Mouse (Mus musculus): Measurements from ENCODE around the gene Slc35f1.
A peak's percentile ranks its signal among the peaks of the same experiment; 100 is the strongest.

The Slc35f1 gene

GRCm38 (mm10) chr10:53101412-53101811, 411.1 kb downstream of the Slc35f1 start:
- DNase-seq (ENCODE audit: low spot score in 2 of 2), result no peak

GRCm38 (mm10) chr10:53102423-53102822, 412.1 kb downstream of the Slc35f1 start:
- DNase-seq (ENCODE audit: low spot score in 2 of 2), result no peak

DNA sequence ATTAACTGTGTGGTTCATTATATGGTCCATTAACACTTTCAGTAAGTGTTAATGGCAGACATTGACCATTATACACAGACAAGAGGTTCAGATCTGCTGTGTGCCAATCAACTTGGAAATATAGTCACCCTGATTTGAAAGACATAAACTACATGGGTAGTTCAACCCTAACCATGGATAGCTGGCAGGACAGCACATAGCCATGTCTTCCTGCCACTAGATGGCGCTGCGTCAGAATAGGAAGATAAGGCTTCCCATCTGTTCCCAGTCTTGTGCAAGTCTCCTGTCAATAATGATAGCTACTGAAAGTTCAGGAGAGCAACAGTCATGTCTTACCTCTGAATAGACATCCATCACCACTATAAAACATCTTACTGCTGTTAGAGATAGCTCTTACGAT, 424.7 kb downstream of the Slc35f1 start:
- peak in 1 of 2 experiments; percentile 1 for DNase-seq (ENCODE audit: low spot score in 2 of 2)

DNA sequence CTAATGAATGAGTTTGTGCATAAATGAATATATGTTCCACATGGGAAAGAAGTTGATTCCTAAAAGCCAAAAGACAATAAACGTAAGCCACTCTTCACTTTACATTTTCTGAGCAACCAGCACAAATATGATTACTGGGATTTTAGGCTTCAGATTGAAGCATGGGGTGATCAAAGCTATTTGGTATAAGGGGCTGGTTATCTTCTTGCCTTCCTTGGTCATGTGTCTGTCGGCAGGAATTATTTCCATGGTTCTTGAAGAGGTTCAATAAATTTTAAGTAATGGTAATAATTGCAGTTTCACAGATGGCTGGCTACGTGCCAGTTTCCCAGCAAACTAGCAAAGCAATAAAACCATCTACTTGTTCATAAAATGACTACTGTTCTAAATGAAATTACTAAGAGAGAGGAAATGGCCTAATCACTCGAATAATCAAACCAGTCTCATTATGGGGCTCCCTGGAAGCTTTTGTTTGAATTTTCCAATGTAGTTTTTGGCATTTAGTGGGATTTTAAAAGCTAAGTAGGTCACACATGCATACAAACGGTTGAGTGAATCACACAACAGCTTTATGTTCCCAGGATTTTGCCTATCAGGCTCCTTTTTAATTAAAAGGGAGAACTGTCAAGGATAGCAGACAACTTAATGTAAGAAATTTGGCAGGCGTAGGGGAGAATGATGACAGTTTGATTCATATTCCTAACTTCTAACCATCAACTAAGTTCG, 425.5 kb downstream of the Slc35f1 start:
- no peak for DNase-seq (ENCODE audit: low spot score in 2 of 2)

- DNase-seq (ENCODE audit: low spot score in 2 of 2), result no peak
Measured at GRCm38 (mm10) chr10:53120608-53121007, 430.3 kb downstream of the Slc35f1 start.

DNA sequence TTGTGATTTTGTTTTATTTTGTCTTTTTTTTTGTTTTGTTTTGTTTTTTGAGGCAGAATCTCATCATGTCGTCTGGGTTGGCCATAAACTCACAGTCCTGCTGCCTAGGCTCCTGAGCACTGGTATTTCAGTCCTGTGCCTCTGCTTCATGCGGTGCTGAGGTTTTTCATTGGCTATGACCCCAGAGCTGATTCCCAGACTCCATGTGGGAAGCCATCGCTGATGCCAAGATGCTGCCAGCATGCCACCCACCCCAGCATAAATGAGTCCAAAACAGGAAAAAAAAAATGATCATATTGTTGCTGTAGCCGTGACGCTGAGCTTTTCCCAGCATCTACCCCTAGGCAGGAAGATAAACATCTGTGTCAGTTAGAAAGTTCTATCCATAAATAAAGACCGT, 434.0 kb downstream of the Slc35f1 start:
- DNase-seq (ENCODE audit: low spot score in 2 of 2), result no peak

GRCm38 (mm10) chr10:53132707-53133106, 442.4 kb downstream of the Slc35f1 start:
- DNase-seq (ENCODE audit: low spot score in 2 of 2), result no peak

GRCm38 (mm10) chr10:53150321-53150720, 460.0 kb downstream of the Slc35f1 start:
- DNase-seq (ENCODE audit: low spot score in 2 of 2), result no peak

- DNase-seq (ENCODE audit: low spot score in 2 of 2), result no peak
Measured at GRCm38 (mm10) chr10:53150916-53151315, 460.6 kb downstream of the Slc35f1 start.

DNA sequence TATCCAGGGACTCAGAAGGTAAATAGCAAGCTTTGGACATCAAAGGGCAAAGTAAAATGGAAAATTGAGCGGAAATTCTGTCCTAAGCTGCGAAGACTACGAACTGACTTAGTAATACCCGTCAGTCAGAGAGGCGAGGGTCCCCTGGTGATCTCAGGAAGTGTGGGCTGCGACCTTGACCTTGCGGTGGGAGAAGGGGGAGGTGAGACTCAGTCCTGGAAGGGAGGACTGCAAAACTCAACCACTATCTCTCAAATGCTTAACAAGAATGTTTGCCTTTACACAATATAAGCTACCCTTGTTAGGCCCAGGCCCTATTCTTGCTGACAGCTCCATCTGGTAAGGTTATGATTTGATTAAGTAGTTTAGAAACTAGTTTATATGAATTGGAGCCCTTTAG, 466.0 kb downstream of the Slc35f1 start:
- DNase-seq (ENCODE audit: low spot score in 2 of 2), result no peak

- DNase-seq (ENCODE audit: low spot score in 2 of 2), result no peak
Measured at GRCm38 (mm10) chr10:53157740-53158139, 467.4 kb downstream of the Slc35f1 start.
